Mouse (Mus musculus) kidney, embryonic 14.5 days (tissue): ENCODE measurements at regions not wholly inside any gene's neighbourhood (a gene's known extent, or its start where the extent isn't known, plus 50 kb on each side); places are given as distances from the start of the nearest gene placed in this dataset.

Source experiments
- ATAC-seq: fragments of 200-750 bp; cut with Nextera tagmentation; 2 replicates; pipeline ENCODE4 v1.8.0; 2017; ENCODE audit warnings: moderate number of reproducible peaks, mild to moderate bottlenecking, moderate TSS enrichment, moderate library complexity; ENCODE audit not compliant: low FRiP score, low TSS enrichment
- H3K27ac ChIP-seq: fragments of 300-500 bp; sonication (generic); 2 replicates; pipeline ENCODE4 v1.5.1; 2014; ENCODE audit warnings: low read depth, mild to moderate bottlenecking, low read length, moderate library complexity, mixed read lengths
- H3K27me3 ChIP-seq: fragments of 300-500 bp; sonication (generic); 2 replicates; pipeline ENCODE4 v1.6.1; 2014; ENCODE audit warnings: mild to moderate bottlenecking, low read length; ENCODE audit not compliant: control insufficient read depth, insufficient read depth
- H3K36me3 ChIP-seq: fragments of 300-500 bp; sonication (generic); 2 replicates; pipeline ENCODE4 v1.6.1; 2014; ENCODE audit warnings: low read length, mixed read lengths; ENCODE audit not compliant: control insufficient read depth, insufficient read depth
- H3K4me1 ChIP-seq: fragments of 300-500 bp; sonication (generic); 2 replicates; pipeline ENCODE4 v1.6.1; 2014; ENCODE audit warnings: low read length, mixed read lengths; ENCODE audit not compliant: control insufficient read depth, insufficient read depth
- H3K4me2 ChIP-seq: fragments of 300-500 bp; sonication (generic); replicated peaks from 2 replicates; pipeline ENCODE4 v1.6.1; 2014; ENCODE audit warnings: low read depth, mild to moderate bottlenecking, low read length
- H3K4me3 ChIP-seq: fragments of 300-500 bp; sonication (generic); 2 replicates; pipeline ENCODE4 v1.5.1; 2014; ENCODE audit warnings: mild to moderate bottlenecking, low read length
- H3K9ac ChIP-seq: fragments of 300-500 bp; sonication (generic); 2 replicates; pipeline ENCODE4 v1.6.1; 2014; ENCODE audit warnings: low read depth, mild to moderate bottlenecking, low read length, moderate library complexity
- H3K9me3 ChIP-seq: fragments of 300-500 bp; sonication (generic); 2 replicates; pipeline ENCODE4 v1.6.1; 2016; ENCODE audit warnings: low read length; ENCODE audit not compliant: control insufficient read depth
- WGBS: fragments of 180-500 bp; shearing (Covaris S2); extraction: QIAGEN DNeasy Blood & Tissue Kit; methylation state at CpG from one replicate; pipeline ENCODE4 v1.1.7; 2014; 5-methylcytosine and 5-hydroxymethylcytosine counted together

DNA sequence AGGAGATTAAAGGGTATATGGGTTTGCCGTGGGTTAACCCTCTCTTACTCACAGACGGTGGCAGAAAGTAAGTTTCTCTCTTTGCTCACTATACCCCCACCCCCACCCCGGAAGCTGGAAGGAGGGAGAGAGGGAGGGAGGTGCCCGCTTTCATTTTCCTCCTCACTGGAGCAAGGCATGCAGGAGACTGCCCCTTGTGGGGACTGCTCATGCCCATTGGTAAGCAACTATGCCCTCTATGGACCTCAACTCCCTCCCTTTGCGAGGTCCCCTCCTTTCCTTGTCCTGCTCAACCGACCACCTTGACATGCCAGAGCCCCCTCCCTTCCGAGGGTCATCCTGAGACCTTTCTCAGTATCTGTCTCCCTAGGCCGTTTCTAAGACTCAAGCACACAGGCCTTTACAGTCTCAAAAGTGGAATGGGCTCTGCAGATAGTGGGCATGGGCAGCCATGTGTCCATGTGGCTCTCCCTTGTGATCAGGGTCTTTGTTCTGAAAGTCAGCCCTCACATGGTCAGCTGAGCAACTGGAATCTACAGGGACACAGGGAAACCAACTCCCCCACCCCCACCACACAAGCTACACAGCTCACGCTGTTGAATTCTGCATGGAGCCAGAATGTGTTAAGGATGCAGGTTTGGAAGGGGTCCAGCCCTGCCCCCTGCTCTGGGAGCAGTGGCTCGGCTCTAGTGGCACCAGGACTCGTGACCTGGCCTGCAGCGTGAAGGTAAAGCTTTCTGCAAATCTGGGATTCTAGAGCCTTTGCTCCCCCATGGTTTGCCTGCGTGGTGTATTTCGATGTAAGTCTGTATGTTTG, 116.8 kb upstream of the A530016L24Rik start:
- Histone ChIP-seq H3K36me3 (no peaks in the 10 kb centered on the region), H3K27me3 (0 out of 2 replicates have a peak, but pooled peaks cover 4% of the 10 kb centered on the region), H3K4me2 (no peak overlapping the region), H3K4me1 (peaks cover 9% of the 10 kb centered on the region; the same call in 1 of the 2 replicates), H3K4me3 (no peak overlapping the region), H3K27ac (peak overlapping the region; percentile 47; the same call in 1 of the 2 replicates), H3K9ac (no peak overlapping the region), H3K9me3 (no peaks in the 10 kb centered on the region)
- WGBS = 65% methylated on average over 14 of the region's 14 CpGs
- ATAC-seq = peak; percentile 60

DNA sequence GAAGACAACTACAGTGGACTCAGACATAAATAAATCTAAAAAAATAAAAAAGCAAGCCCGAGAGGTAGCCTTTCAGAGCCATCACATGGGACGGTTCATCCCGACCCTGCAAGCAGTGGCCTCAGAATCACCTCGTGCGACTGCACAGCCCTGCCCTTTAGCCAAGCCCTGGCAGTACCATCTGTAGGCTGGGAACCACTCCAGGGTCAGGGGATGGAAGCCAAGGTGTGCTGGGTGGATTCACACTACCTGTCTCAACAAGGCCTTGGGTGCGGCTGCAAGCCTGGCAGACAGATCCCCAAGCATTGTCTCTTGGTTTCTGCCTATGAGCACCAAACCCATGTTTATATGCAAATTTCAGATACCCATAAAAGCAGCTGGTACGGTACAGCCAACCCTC, 115.3 kb upstream of the A530016L24Rik start:
- Histone ChIP-seq H3K4me1 (peaks cover 9% of the 10 kb centered on the region; the same call in 1 of the 2 replicates), H3K36me3 (no peaks in the 10 kb centered on the region), H3K4me3 (no peak overlapping the region), H3K27me3 (0 out of 2 replicates have a peak, but pooled peaks cover 2% of the 10 kb centered on the region), H3K9me3 (no peaks in the 10 kb centered on the region), H3K4me2 (no peak overlapping the region), H3K9ac (no peak overlapping the region), H3K27ac (no peak overlapping the region)
- WGBS = 91% methylated on average over 7 of the region's 7 CpGs
- no peak for ATAC-seq

DNA sequence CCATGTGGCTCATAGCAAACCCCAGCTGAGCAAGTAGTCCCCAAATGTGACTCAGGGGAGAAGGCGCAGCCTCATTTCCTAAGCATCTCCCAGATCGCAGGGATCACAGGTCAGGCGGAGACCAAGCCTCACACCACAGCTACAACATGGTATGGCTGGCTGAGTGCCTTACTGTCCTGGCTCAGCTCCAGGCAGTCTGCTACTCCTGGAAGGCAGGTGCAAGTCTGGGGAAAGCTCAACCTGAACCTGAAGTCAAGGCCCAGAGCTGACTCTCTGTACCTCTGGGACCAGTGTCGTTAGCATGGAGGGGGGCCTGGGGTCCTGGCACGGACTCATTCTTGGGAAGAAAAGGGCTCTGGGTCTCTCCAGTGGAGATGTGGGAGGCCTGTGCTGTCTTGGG, 113.0 kb upstream of the A530016L24Rik start:
- Histone ChIP-seq H3K27me3 (no peaks in the 10 kb centered on the region), H3K9ac (no peak overlapping the region), H3K36me3 (no peaks in the 10 kb centered on the region)

DNA sequence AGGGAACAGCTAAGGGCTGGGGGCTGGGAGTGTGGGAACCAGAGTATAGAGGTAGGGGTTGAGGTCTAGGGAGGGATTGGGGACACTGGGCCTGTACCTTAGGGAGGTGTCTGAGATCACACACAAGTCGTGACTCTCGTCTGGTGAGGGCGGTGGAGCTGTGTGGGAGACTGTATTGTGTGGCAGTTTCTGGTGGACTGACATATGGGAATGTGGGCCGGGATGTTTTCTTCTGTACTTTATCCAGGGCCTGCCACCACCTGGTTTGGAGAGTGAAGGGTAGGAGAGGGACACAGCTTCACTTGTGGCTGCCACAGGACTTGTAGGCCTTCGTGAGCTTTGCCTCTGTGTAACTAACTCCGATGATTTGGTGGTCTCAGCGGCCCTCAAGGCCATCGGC, 112.5 kb upstream of the A530016L24Rik start:
- ATAC-seq = no peak
- H3K27ac ChIP-seq = no peak overlapping the region
- H3K9me3 ChIP-seq = no peaks in the 10 kb centered on the region
- H3K9ac ChIP-seq = no peak overlapping the region
- 67% methylated on average over 8 of the region's 8 CpGs for WGBS
- H3K4me1 ChIP-seq = 0 out of 2 replicates have a peak, but pooled peaks cover 2% of the 10 kb centered on the region
- no peaks in the 10 kb centered on the region for H3K36me3 ChIP-seq
- H3K27me3 ChIP-seq = no peaks in the 10 kb centered on the region
- H3K4me3 ChIP-seq = no peak overlapping the region
- H3K4me2 ChIP-seq = no peak overlapping the region

More for the DNA sequence above, 113.0 kb upstream of the A530016L24Rik start:
- 76% methylated on average over 5 of the region's 5 CpGs for WGBS
- H3K27ac ChIP-seq = no peak overlapping the region
- no peak for ATAC-seq
- H3K9me3 ChIP-seq = no peaks in the 10 kb centered on the region
- H3K4me3 ChIP-seq = no peak overlapping the region
- no peak overlapping the region for H3K4me2 ChIP-seq
- 0 out of 2 replicates have a peak, but pooled peaks cover 2% of the 10 kb centered on the region for H3K4me1 ChIP-seq

DNA sequence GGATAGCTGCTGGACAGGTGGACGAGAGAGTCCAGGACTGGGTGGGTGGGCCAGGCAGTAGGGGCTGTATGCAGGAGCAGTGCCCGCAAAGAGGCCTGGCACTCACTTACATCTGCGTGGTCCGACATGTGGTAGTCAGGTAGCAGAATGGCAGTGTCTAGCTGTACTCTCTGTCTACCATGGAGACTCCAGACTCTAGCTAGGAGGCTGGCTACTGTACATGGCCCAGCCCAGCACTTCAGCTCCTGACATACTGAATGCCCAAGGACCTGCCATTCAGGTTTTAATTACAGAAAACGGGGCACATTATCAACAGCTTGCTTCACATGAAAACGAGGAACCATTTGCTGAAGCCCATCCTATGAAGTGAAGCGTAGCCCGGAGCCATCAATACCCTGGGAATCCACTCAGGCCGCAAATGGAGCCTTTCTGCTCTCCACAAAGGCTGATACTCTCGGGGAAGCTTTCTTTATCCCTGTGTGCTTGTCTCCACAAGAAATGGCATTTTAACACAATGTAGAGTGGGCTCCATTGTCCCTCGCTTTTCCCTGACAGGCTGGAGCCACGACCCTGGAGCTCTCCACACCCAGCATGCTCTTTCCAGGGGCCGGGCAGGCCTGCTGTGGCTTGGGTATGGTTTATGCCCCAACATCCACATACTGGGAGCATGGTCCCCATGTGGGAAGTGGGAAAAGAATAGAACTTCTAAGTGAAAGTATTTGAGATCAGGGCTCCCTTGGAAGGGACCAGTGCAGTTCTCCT, 110.6 kb upstream of the A530016L24Rik start:
- no peak overlapping the region for H3K9ac ChIP-seq
- H3K4me2 ChIP-seq = no peak overlapping the region
- 0 out of 2 replicates have a peak, but pooled peaks cover 2% of the 10 kb centered on the region for H3K4me1 ChIP-seq
- WGBS = 82% methylated on average over 13 of the region's 13 CpGs
- H3K27ac ChIP-seq = no peak overlapping the region
- no peaks in the 10 kb centered on the region for H3K27me3 ChIP-seq
- no peak overlapping the region for H3K4me3 ChIP-seq
- no peak for ATAC-seq
- H3K36me3 ChIP-seq = no peaks in the 10 kb centered on the region
- no peaks in the 10 kb centered on the region for H3K9me3 ChIP-seq

DNA sequence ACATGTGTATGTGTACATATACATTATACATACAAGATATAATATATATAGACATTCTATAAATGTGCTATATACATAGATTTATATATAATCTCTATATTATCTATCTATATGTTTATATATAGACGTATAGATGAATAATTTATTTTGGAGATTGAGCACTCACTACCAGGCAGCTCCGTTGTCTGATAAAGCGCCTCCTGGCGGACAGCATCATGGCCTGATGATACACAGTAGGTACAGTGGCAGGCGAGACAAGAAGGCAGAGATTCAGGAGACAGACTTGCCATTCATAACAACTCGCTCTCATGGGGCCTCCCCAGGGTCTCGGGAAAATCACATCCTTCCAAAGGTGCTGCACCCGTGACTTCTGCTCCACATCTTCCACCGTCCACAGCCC, 101.4 kb upstream of the A530016L24Rik start:
- H3K9me3 ChIP-seq = 0 out of 2 replicates have a peak, but pooled peaks cover 3% of the 10 kb centered on the region
- H3K4me2 ChIP-seq = no peak overlapping the region
- no peak overlapping the region for H3K4me3 ChIP-seq
- H3K4me1 ChIP-seq = no peaks in the 10 kb centered on the region
- no peak overlapping the region for H3K9ac ChIP-seq
- H3K36me3 ChIP-seq = no peaks in the 10 kb centered on the region
- ATAC-seq = no peak
- no peak overlapping the region for H3K27ac ChIP-seq
- H3K27me3 ChIP-seq = no peaks in the 10 kb centered on the region
- WGBS = 78% methylated on average over 9 of the region's 9 CpGs

DNA sequence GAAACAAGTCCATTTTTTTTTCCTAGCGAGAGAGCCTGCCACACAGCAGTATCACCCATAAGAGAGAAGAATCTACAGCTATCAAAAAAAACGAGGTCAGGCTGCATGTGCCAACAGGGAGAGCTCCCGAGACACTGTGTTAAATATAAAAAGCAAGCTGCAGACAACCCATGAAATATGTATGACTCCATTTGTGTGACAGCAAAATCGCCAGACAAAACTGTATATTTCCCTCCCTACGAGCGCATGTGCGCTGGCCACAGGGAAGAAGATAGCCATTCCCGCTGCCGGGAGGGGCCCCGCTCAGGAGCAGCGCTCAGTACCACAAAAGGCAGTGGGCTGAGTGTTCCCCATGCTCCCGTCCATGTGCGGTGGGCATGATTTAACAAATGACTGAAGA, 93.3 kb upstream of the A530016L24Rik start:
- H3K4me2 ChIP-seq = no peak overlapping the region
- H3K4me3 ChIP-seq = no peak overlapping the region
- H3K36me3 ChIP-seq = no peaks in the 10 kb centered on the region
- H3K27me3 ChIP-seq = no peaks in the 10 kb centered on the region
- no peak overlapping the region for H3K9ac ChIP-seq
- WGBS = 69% methylated on average over 13 of the region's 13 CpGs
- no peak for ATAC-seq
- H3K9me3 ChIP-seq = 0 out of 2 replicates have a peak, but pooled peaks cover 3% of the 10 kb centered on the region
- H3K4me1 ChIP-seq = no peaks in the 10 kb centered on the region
- H3K27ac ChIP-seq = no peak overlapping the region

DNA sequence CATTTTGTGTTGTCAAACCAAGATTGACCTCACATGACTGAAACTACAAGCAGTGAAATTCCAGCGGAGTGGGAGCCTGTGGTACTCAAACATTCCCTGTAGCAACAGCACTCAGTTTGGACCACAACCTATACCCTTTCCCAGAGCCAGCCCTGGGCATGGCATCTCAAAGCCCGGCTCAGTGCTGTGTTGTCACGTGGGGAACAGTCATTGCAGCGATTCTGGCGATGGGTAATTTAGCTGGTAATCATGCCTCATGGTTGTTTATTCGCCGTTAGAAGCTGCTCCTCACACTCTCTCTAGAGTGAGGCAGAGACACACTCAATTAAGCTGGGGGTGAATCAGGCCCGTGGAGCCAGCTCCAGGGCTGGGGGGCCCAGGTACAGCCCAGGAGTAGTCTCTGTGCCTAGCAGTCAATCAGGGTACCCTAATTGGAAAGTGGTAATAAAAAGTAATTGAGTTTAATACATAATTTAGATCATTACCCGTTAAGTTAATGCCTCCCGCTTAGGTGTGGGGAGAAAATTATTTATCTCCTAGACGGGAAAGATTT, 85.5 kb upstream of the A530016L24Rik start:
- H3K27ac ChIP-seq = no peak overlapping the region
- H3K36me3 ChIP-seq = no peaks in the 10 kb centered on the region
- H3K9ac ChIP-seq = no peak overlapping the region
- H3K27me3 ChIP-seq = peaks cover 10% of the 10 kb centered on the region; the same call in 1 of the 2 replicates
- no peak for ATAC-seq
- H3K9me3 ChIP-seq = 0 out of 2 replicates have a peak, but pooled peaks cover 3% of the 10 kb centered on the region
- H3K4me1 ChIP-seq = peaks cover 16% of the 10 kb centered on the region; the same call in 1 of the 2 replicates
- WGBS = 54% methylated on average over 11 of the region's 11 CpGs
- no peak overlapping the region for H3K4me3 ChIP-seq
- H3K4me2 ChIP-seq = no peak overlapping the region
